Mouse (Mus musculus): Measurements from ENCODE around the gene Cwc25.

DNA sequence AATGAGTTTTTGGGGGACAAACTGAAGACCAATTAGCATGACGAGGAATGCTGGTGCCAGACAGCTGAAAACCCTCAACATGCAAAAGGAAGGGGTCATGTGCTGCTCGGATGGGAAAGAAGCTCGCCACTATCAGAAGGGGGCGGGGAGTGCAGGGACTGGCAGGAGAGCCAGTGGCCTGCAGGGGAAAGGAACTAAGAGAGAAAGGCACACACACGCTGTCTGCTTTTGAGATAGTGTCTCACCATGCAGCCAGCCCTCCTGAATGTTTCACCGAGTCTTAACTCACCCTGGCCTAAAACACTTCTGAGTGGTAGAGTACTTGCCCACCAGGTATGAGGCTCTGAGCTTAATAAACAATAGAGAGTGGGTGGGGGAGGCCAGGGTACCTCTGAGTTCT, 7.4 kb downstream of the Cwc25 start:
- TF ChIP-seq GATA1 (IDR thresholded peaks at IDR 0.05; ENCODE audit: borderline replicate concordance, low read length), result no peak
- TF ChIP-seq FLI1 (IDR thresholded peaks at IDR 0.05; ENCODE audit: low read length), result no peak

Measured in megakaryocyte, embryonic 14.5 days (primary cell).